ENCODE assay signal across 12 mouse cellular contexts in the genomic region with DNA sequence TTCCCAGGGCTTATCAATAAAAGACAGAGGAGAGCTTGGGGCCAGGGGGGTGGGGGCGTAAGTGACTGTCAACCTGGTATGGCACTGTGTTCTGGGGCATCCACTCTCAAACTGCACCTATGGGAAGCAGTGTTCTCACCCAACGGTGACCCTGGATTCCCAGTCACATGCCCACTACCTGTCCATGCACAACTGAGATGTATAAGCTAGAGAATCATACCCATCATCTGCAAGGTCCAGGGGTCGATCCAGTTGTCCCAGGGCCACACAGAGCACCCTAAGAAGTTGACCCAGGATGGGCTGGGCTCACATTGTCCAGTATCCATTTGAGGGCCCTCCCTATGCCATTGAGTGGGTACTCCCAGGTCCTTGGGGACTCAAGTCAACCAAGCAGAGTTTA. TPM values are rescaled to one million over a fixed set of nuclear protein-coding genes. Genes with fewer than 3 reads are reported as not detected.
DNase-seq lines count a peak whose midpoint lies in the region; ATAC-seq and TF ChIP-seq lines count a peak whose summit lies in the region.
"Had no signal": no experiment of that assay in that cellular context is flagged by ENCODE, and none has a peak within 500 bp of the region (broad histone marks: within the 10 kb centered on the region; RNA-seq: fewer than 3 reads in every experiment).

No protein-coding gene starts in this region.

- no peak overlapping the region for H3K9ac ChIP-seq in liver, embryonic 15.5 days
- H3K9ac ChIP-seq in hindbrain, embryonic 12.5 days, result no peak overlapping the region
- peak overlapping the region; percentile 59; the same call in 1 of the 2 replicates for H3K9ac ChIP-seq in midbrain, embryonic 15.5 days
- no peak overlapping the region for H3K9ac ChIP-seq in heart, embryonic 12.5 days

- H3K4me3 ChIP-seq in gastrocnemius, adult 2 months, result no peak overlapping the region
- H3K4me3 ChIP-seq in liver, embryonic 15.5 days (replicated peaks), result no peak overlapping the region
- no peak overlapping the region for H3K4me3 ChIP-seq in hindbrain, embryonic 12.5 days
- H3K4me3 ChIP-seq in midbrain, embryonic 15.5 days, result no peak overlapping the region
- no peak overlapping the region for H3K4me3 ChIP-seq in heart, embryonic 12.5 days

- H3K27me3 ChIP-seq in liver, embryonic 15.5 days, result no peaks in the 10 kb centered on the region
- H3K27me3 ChIP-seq in hindbrain, embryonic 12.5 days, result no peaks in the 10 kb centered on the region
- H3K27me3 ChIP-seq in midbrain, embryonic 15.5 days (replicated peaks), result no peaks in the 10 kb centered on the region
- H3K27me3 ChIP-seq in heart, embryonic 12.5 days (replicated peaks), result no peaks in the 10 kb centered on the region
- H3K27me3 ChIP-seq: intestine, embryonic 15.5 days had no signal

- ATAC-seq in liver, embryonic 15.5 days (ENCODE audit: insufficient read depth), result no peak
- ATAC-seq in hindbrain, embryonic 12.5 days (ENCODE audit: low FRiP score), result no peak
- ATAC-seq in midbrain, embryonic 15.5 days (replicated peaks), result no peak
- ATAC-seq in heart, embryonic 12.5 days (ENCODE audit: insufficient number of reproducible peaks, low FRiP score), result no peak

- peaks cover 18% of the 10 kb centered on the region for H3K36me3 ChIP-seq in liver, embryonic 15.5 days (replicated peaks)
- peaks cover 14% of the 10 kb centered on the region; the same call in 1 of the 2 replicates for H3K36me3 ChIP-seq in hindbrain, embryonic 12.5 days
- no peaks in the 10 kb centered on the region for H3K36me3 ChIP-seq in midbrain, embryonic 15.5 days (replicated peaks)
- peaks cover 18% of the 10 kb centered on the region for H3K36me3 ChIP-seq in heart, embryonic 12.5 days

- peak overlapping the region; percentile 84; the same call in 1 of the 2 replicates for H3K4me2 ChIP-seq in liver, embryonic 15.5 days
- H3K4me2 ChIP-seq in hindbrain, embryonic 12.5 days (replicated peaks), result peak overlapping the region; percentile 95; the same call in 1 of the 2 replicates
- no peak overlapping the region for H3K4me2 ChIP-seq in midbrain, embryonic 15.5 days
- no peak overlapping the region for H3K4me2 ChIP-seq in heart, embryonic 12.5 days

- peaks cover 57% of the 10 kb centered on the region for H3K4me1 ChIP-seq in liver, embryonic 15.5 days (replicated peaks)
- H3K4me1 ChIP-seq in hindbrain, embryonic 12.5 days, result peaks cover 51% of the 10 kb centered on the region
- H3K4me1 ChIP-seq in midbrain, embryonic 15.5 days, result peaks cover 60% of the 10 kb centered on the region
- H3K4me1 ChIP-seq in heart, embryonic 12.5 days (replicated peaks), result peaks cover 43% of the 10 kb centered on the region

- H3K9me3 ChIP-seq in liver, embryonic 15.5 days (replicated peaks), result no peaks in the 10 kb centered on the region
- H3K9me3 ChIP-seq in hindbrain, embryonic 12.5 days (replicated peaks), result no peaks in the 10 kb centered on the region
- H3K9me3 ChIP-seq in midbrain, embryonic 15.5 days, result no peaks in the 10 kb centered on the region
- H3K9me3 ChIP-seq in heart, embryonic 12.5 days (replicated peaks), result no peaks in the 10 kb centered on the region
- H3K9me3 ChIP-seq: intestine, embryonic 15.5 days had no signal

- intact Hi-C loops in gastrocnemius, adult 2 months (cut with DNase I), result no loop called here

- no peak for TF ChIP-seq CTCF in gastrocnemius, adult 2 months (IDR thresholded peaks at IDR 0.05)

- WGBS in liver, embryonic 15.5 days (ENCODE audit: insufficient replicate concordance), result 74% methylated on average over 3 of the region's 3 CpGs
- 95% methylated on average over 3 of the region's 3 CpGs for WGBS in hindbrain, embryonic 12.5 days
- 95% methylated on average over 3 of the region's 3 CpGs for WGBS in midbrain, embryonic 15.5 days
- WGBS in heart, embryonic 12.5 days, result 95% methylated on average over 3 of the region's 3 CpGs

- peak; percentile 12 for DNase-seq in gastrocnemius, adult 2 months
- DNase-seq in gastrocnemius, postnatal 4 days (ENCODE audit: low spot score in 2 of 2), result no peak
- no peak for DNase-seq in liver
- no peak for DNase-seq in frontal cortex, postnatal 36 days (ENCODE audit: low spot score in 2 of 2)
- DNase-seq: heart, postnatal 14 days; lung, adult 18-20 months had no signal

- no peak overlapping the region for H3K27ac ChIP-seq in gastrocnemius, adult 2 months
- no peak overlapping the region for H3K27ac ChIP-seq in liver, embryonic 15.5 days (replicated peaks)
- H3K27ac ChIP-seq in hindbrain, embryonic 12.5 days, result no peak overlapping the region
- H3K27ac ChIP-seq in midbrain, embryonic 15.5 days, result peak overlapping the region; percentile 90; the same call in 1 of the 2 replicates
- H3K27ac ChIP-seq in heart, embryonic 12.5 days (ENCODE audit: poor library complexity, severe bottlenecking), result no peak overlapping the region

RNA-seq across cellular contexts. Expression of gene Tubgcp6, which starts 1.4 kb away (rescaled TPM):
- 1 to 10 TPM; 6.8 to 8.4 TPM for total RNA-seq in gastrocnemius, adult 2 months (2021)
- 10 to 100 TPM; 13.5 to 16.6 TPM for total RNA-seq in gastrocnemius, postnatal 4 days (2021)
- polyA plus RNA-seq in liver, embryonic 15.5 days (2015; fragmentation: Nextera tagmentation; extraction: Ambion mirVana), result 6.0 and 7.5 TPM in 2 replicates
- polyA plus RNA-seq in hindbrain, embryonic 12.5 days (2016; fragmentation: Nextera tagmentation; extraction: Ambion mirVana), result 22.3 and 22.8 TPM in 2 replicates
- polyA plus RNA-seq in midbrain, embryonic 15.5 days (2015; fragmentation: Nextera tagmentation; extraction: Ambion mirVana), result 20.1 and 21.2 TPM in 2 replicates
- 13.7 and 15.8 TPM in 2 replicates for polyA plus RNA-seq in heart, embryonic 12.5 days (2016; fragmentation: Nextera tagmentation; extraction: Ambion mirVana)

RNA-seq across cellular contexts. Expression of gene Hdac10, which starts 4.2 kb away (rescaled TPM):
- total RNA-seq in gastrocnemius, adult 2 months (2021), result 1 to 10 TPM; 5.9 to 6.4 TPM
- 10 to 100 TPM; 11.2 to 11.8 TPM for total RNA-seq in gastrocnemius, postnatal 4 days (2021)
- 8.6 and 9.1 TPM in 2 replicates for polyA plus RNA-seq in liver, embryonic 15.5 days (2015; fragmentation: Nextera tagmentation; extraction: Ambion mirVana)
- 18.8 and 22.0 TPM in 2 replicates for polyA plus RNA-seq in hindbrain, embryonic 12.5 days (2016; fragmentation: Nextera tagmentation; extraction: Ambion mirVana)
- polyA plus RNA-seq in midbrain, embryonic 15.5 days (2015; fragmentation: Nextera tagmentation; extraction: Ambion mirVana), result 27.0 and 31.4 TPM in 2 replicates
- 12.7 and 13.4 TPM in 2 replicates for polyA plus RNA-seq in heart, embryonic 12.5 days (2016; fragmentation: Nextera tagmentation; extraction: Ambion mirVana)

RNA-seq across cellular contexts. Expression of gene Mapk12, which starts 16.2 kb away (rescaled TPM):
- total RNA-seq in gastrocnemius, adult 2 months (2021), result 100 to 1,000 TPM; 128 TPM
- 10 to 100 TPM; 54.4 to 57.3 TPM for total RNA-seq in gastrocnemius, postnatal 4 days (2021)
- 1.4 and 1.5 TPM in 2 replicates for polyA plus RNA-seq in liver, embryonic 15.5 days (2015; fragmentation: Nextera tagmentation; extraction: Ambion mirVana)
- 10.0 and 11.4 TPM in 2 replicates for polyA plus RNA-seq in hindbrain, embryonic 12.5 days (2016; fragmentation: Nextera tagmentation; extraction: Ambion mirVana)
- polyA plus RNA-seq in midbrain, embryonic 15.5 days (2015; fragmentation: Nextera tagmentation; extraction: Ambion mirVana), result 4.0 and 5.1 TPM in 2 replicates
- 19.9 and 20.1 TPM in 2 replicates for polyA plus RNA-seq in heart, embryonic 12.5 days (2016; fragmentation: Nextera tagmentation; extraction: Ambion mirVana)

RNA-seq across cellular contexts. Expression of gene Mapk11, which starts 25.1 kb away (rescaled TPM):
- total RNA-seq in gastrocnemius, adult 2 months (2021), result 1 to 10 TPM; 1.0 to 1.1 TPM
- 1 to 10 TPM; 3.4 to 4.1 TPM for total RNA-seq in gastrocnemius, postnatal 4 days (2021)
- 0.44 and 0.68 TPM in 2 replicates for polyA plus RNA-seq in liver, embryonic 15.5 days (2015; fragmentation: Nextera tagmentation; extraction: Ambion mirVana)
- polyA plus RNA-seq in hindbrain, embryonic 12.5 days (2016; fragmentation: Nextera tagmentation; extraction: Ambion mirVana), result 39.0 and 41.9 TPM in 2 replicates
- polyA plus RNA-seq in midbrain, embryonic 15.5 days (2015; fragmentation: Nextera tagmentation; extraction: Ambion mirVana), result 30.8 and 32.5 TPM in 2 replicates
- 3.7 and 4.6 TPM in 2 replicates for polyA plus RNA-seq in heart, embryonic 12.5 days (2016; fragmentation: Nextera tagmentation; extraction: Ambion mirVana)
- polyA plus RNA-seq: erythroblast, embryonic 14.5 days had no signal

RNA-seq across cellular contexts. Expression of gene Selenoo, which starts 35.4 kb away (rescaled TPM):
- 10 to 100 TPM; 13.8 to 15.6 TPM for total RNA-seq in gastrocnemius, adult 2 months (2021)
- total RNA-seq in gastrocnemius, postnatal 4 days (2021), result 10 to 100 TPM; 10.5 to 12.4 TPM
- polyA plus RNA-seq in liver, embryonic 15.5 days (2015; fragmentation: Nextera tagmentation; extraction: Ambion mirVana), result 9.3 and 10.7 TPM in 2 replicates
- polyA plus RNA-seq in hindbrain, embryonic 12.5 days (2016; fragmentation: Nextera tagmentation; extraction: Ambion mirVana), result 23.9 and 24.8 TPM in 2 replicates
- polyA plus RNA-seq in midbrain, embryonic 15.5 days (2015; fragmentation: Nextera tagmentation; extraction: Ambion mirVana), result 20.4 and 22.4 TPM in 2 replicates
- 12.4 and 12.6 TPM in 2 replicates for polyA plus RNA-seq in heart, embryonic 12.5 days (2016; fragmentation: Nextera tagmentation; extraction: Ambion mirVana)

Comparison
In these comparisons a context has a peak if more than half of its experiments do, and no peak if none do; other contexts are left out.
1. H3K4me2 ChIP-seq: peak in liver, embryonic 15.5 days (single experiment) and hindbrain, embryonic 12.5 days (single experiment); none in midbrain, embryonic 15.5 days (single experiment) and heart, embryonic 12.5 days (single experiment).